Mouse (Mus musculus) limb, embryonic 10.5 days (tissue): ENCODE data around the gene Smad6. TPM values are rescaled to one million over a fixed set of nuclear protein-coding genes. Genes with fewer than 3 reads are reported as not detected.
A peak's percentile ranks its signal among the peaks of the same experiment; 100 is the strongest.

Experiments
- DNase-seq: peaks from one replicate; pipeline ENCODE4 v3.0.0-alpha.2; 2017; ENCODE audit warnings: low spot score
- H3K27ac ChIP-seq: fragments of 300-500 bp; sonication (generic); 2 replicates; pipeline ENCODE4 v1.5.1; 2016; ENCODE audit warnings: mild to moderate bottlenecking
- H3K27me3 ChIP-seq: fragments of 300-500 bp; sonication (generic); 2 replicates; pipeline ENCODE4 v1.6.1; 2016; ENCODE audit warnings: low read depth, mild to moderate bottlenecking; ENCODE audit not compliant: poor library complexity, severe bottlenecking
- H3K36me3 ChIP-seq: fragments of 300-500 bp; sonication (generic); 2 replicates; pipeline ENCODE4 v1.6.1; 2016; ENCODE audit warnings: mild to moderate bottlenecking, moderate library complexity
- H3K4me1 ChIP-seq: fragments of 300-500 bp; sonication (generic); 2 replicates; pipeline ENCODE4 v1.6.1; 2016
- H3K4me3 ChIP-seq: fragments of 300-500 bp; sonication (generic); 2 replicates; pipeline ENCODE4 v1.5.1; 2016; ENCODE audit warnings: mild to moderate bottlenecking, moderate library complexity
- H3K9me3 ChIP-seq: fragments of 300-500 bp; sonication (generic); replicated peaks from 2 replicates; pipeline ENCODE4 v1.6.1; 2016; ENCODE audit warnings: mild to moderate bottlenecking
- WGBS: fragments of 180-500 bp; shearing (Covaris S2); methylation state at CpG from one replicate; pipeline ENCODE4 v1.1.7; 2016; 5-methylcytosine and 5-hydroxymethylcytosine counted together
- polyA plus RNA-seq: library from polyadenylated mRNA; unstranded; fragments of >200 nt; fragmentation: Nextera tagmentation; extraction: Ambion mirVana; gene quantifications from 2 replicates; pipeline ENCODE4 v1.2.1, GENCODE M21; 2016

The Smad6 gene
- polyA plus RNA-seq, 1 experiment from 2014 or later, result 11.4 TPM

GRCm38 (mm10) chr9:63936256-63936655 lies 85.6 kb downstream of the Smad6 start:
- 81% methylated on average over 5 of the region's 5 CpGs for WGBS

GRCm38 (mm10) chr9:63933068-63933467 lies 88.8 kb downstream of the Smad6 start:
- Histone ChIP-seq H3K36me3 (no peaks in the 10 kb centered on the region), H3K27me3 (peaks cover 10% of the 10 kb centered on the region), H3K27ac (no peak overlapping the region), H3K4me3 (no peak overlapping the region), H3K9me3 (no peaks in the 10 kb centered on the region), H3K4me1 (peaks cover 40% of the 10 kb centered on the region)
- DNase-seq, result no peak
- WGBS, result 27% methylated on average over 5 of the region's 5 CpGs

More at GRCm38 (mm10) chr9:63936256-63936655, 85.6 kb downstream of the Smad6 start:
- H3K4me1 ChIP-seq, result peaks cover 31% of the 10 kb centered on the region
- H3K27me3 ChIP-seq, result no peaks in the 10 kb centered on the region; the same call in 1 of the 2 replicates
- no peak overlapping the region for H3K27ac ChIP-seq
- H3K4me3 ChIP-seq, result no peak overlapping the region
- no peaks in the 10 kb centered on the region for H3K36me3 ChIP-seq
- H3K9me3 ChIP-seq, result no peaks in the 10 kb centered on the region
- no peak for DNase-seq

- no peaks in the 10 kb centered on the region for H3K9me3 ChIP-seq
- peaks cover 29% of the 10 kb centered on the region for H3K27me3 ChIP-seq
- H3K4me3 ChIP-seq, result peak overlapping the region; percentile 53
- peaks cover 39% of the 10 kb centered on the region for H3K4me1 ChIP-seq
- H3K27ac ChIP-seq, result peak overlapping the region; percentile 87
- WGBS, result 3% methylated on average over 34 of the region's 34 CpGs
- peak; percentile 63 for DNase-seq
- no peaks in the 10 kb centered on the region for H3K36me3 ChIP-seq
Observed at GRCm38 (mm10) chr9:63927340-63928049, 94.4 kb downstream of the Smad6 start.

- Histone ChIP-seq H3K27me3 (peaks cover 29% of the 10 kb centered on the region), H3K4me1 (peaks cover 37% of the 10 kb centered on the region), H3K9me3 (no peaks in the 10 kb centered on the region), H3K4me3 (no peak overlapping the region), H3K36me3 (no peaks in the 10 kb centered on the region), H3K27ac (no peak overlapping the region)
- WGBS, result 87% methylated on average over 7 of the region's 7 CpGs
- DNase-seq, result no peak
Observed at GRCm38 (mm10) chr9:63926377-63926776, 95.5 kb downstream of the Smad6 start.

- Histone ChIP-seq H3K27ac (no peak overlapping the region), H3K4me1 (peaks cover 35% of the 10 kb centered on the region), H3K36me3 (no peaks in the 10 kb centered on the region), H3K9me3 (no peaks in the 10 kb centered on the region), H3K27me3 (peaks cover 21% of the 10 kb centered on the region), H3K4me3 (no peak overlapping the region)
- 81% methylated on average over 9 of the region's 9 CpGs for WGBS
- no peak for DNase-seq
Observed at GRCm38 (mm10) chr9:63923190-63923717, 98.6 kb downstream of the Smad6 start.

GRCm38 (mm10) chr9:63919708-63920107 lies 102.2 kb downstream of the Smad6 start:
- Histone ChIP-seq H3K4me1 (peaks cover 31% of the 10 kb centered on the region), H3K27me3 (no peaks in the 10 kb centered on the region), H3K36me3 (no peaks in the 10 kb centered on the region), H3K4me3 (no peak overlapping the region), H3K9me3 (no peaks in the 10 kb centered on the region), H3K27ac (0 out of 2 replicates have a peak overlapping the region, but pooled peaks have one; percentile 51)
- no peak for DNase-seq
- 64% methylated on average over 3 of the region's 3 CpGs for WGBS

- Histone ChIP-seq H3K36me3 (no peaks in the 10 kb centered on the region), H3K27me3 (peaks cover 3% of the 10 kb centered on the region; the same call in 1 of the 2 replicates), H3K27ac (peak overlapping the region; percentile 51; the same call in 1 of the 2 replicates), H3K9me3 (no peaks in the 10 kb centered on the region), H3K4me3 (no peak overlapping the region), H3K4me1 (peaks cover 31% of the 10 kb centered on the region)
- no peak for DNase-seq
- WGBS, result 79% methylated on average over 18 of the region's 18 CpGs
Observed at GRCm38 (mm10) chr9:63919001-63919555, 102.8 kb downstream of the Smad6 start.

- no peaks in the 10 kb centered on the region for H3K36me3 ChIP-seq
- H3K27me3 ChIP-seq, result peaks cover 3% of the 10 kb centered on the region; the same call in 1 of the 2 replicates
- H3K27ac ChIP-seq, result no peak overlapping the region
- no peaks in the 10 kb centered on the region for H3K9me3 ChIP-seq
- DNase-seq, result peak; percentile 84
- peaks cover 28% of the 10 kb centered on the region for H3K4me1 ChIP-seq
- no peak overlapping the region for H3K4me3 ChIP-seq
- WGBS, result 63% methylated on average over 4 of the region's 4 CpGs
Observed at GRCm38 (mm10) chr9:63918245-63918644, 103.6 kb downstream of the Smad6 start.

GRCm38 (mm10) chr9:63916441-63916840 lies 105.4 kb downstream of the Smad6 start:
- 76% methylated on average over 6 of the region's 6 CpGs for WGBS
- Histone ChIP-seq H3K4me1 (peaks cover 21% of the 10 kb centered on the region), H3K4me3 (no peak overlapping the region), H3K27me3 (peaks cover 3% of the 10 kb centered on the region; the same call in 1 of the 2 replicates), H3K36me3 (no peaks in the 10 kb centered on the region), H3K9me3 (no peaks in the 10 kb centered on the region), H3K27ac (peak overlapping the region; percentile 22; the same call in 1 of the 2 replicates)
- no peak for DNase-seq

- H3K36me3 ChIP-seq, result no peaks in the 10 kb centered on the region
- 62% methylated on average over 5 of the region's 5 CpGs for WGBS
- H3K9me3 ChIP-seq, result no peaks in the 10 kb centered on the region
- peaks cover 21% of the 10 kb centered on the region for H3K4me1 ChIP-seq
- DNase-seq, result peak; percentile 68
- peaks cover 3% of the 10 kb centered on the region; the same call in 1 of the 2 replicates for H3K27me3 ChIP-seq
- H3K4me3 ChIP-seq, result no peak overlapping the region
- no peak overlapping the region for H3K27ac ChIP-seq
Observed at GRCm38 (mm10) chr9:63915976-63916375, 105.9 kb downstream of the Smad6 start.

GRCm38 (mm10) chr9:63914944-63915343 lies 106.9 kb downstream of the Smad6 start:
- DNase-seq, result no peak
- H3K36me3 ChIP-seq, result no peaks in the 10 kb centered on the region

GRCm38 (mm10) chr9:63912051-63912450 lies 109.8 kb downstream of the Smad6 start:
- H3K27ac ChIP-seq, result no peak overlapping the region
- H3K36me3 ChIP-seq, result no peaks in the 10 kb centered on the region
- H3K27me3 ChIP-seq, result peaks cover 4% of the 10 kb centered on the region; the same call in 1 of the 2 replicates
- H3K9me3 ChIP-seq, result no peaks in the 10 kb centered on the region
- WGBS, result 64% methylated on average over 9 of the region's 9 CpGs
- no peak for DNase-seq
- H3K4me3 ChIP-seq, result no peak overlapping the region
- H3K4me1 ChIP-seq, result peaks cover 7% of the 10 kb centered on the region

More at GRCm38 (mm10) chr9:63914944-63915343, 106.9 kb downstream of the Smad6 start:
- H3K27ac ChIP-seq, result no peak overlapping the region
- H3K27me3 ChIP-seq, result peaks cover 3% of the 10 kb centered on the region; the same call in 1 of the 2 replicates
- WGBS, result 71% methylated on average over 5 of the region's 5 CpGs
- peaks cover 21% of the 10 kb centered on the region for H3K4me1 ChIP-seq
- H3K4me3 ChIP-seq, result no peak overlapping the region
- H3K9me3 ChIP-seq, result no peaks in the 10 kb centered on the region

GRCm38 (mm10) chr9:63909618-63910017 lies 112.2 kb downstream of the Smad6 start:
- DNase-seq, result peak; percentile 89
- Histone ChIP-seq H3K36me3 (no peaks in the 10 kb centered on the region), H3K9me3 (no peaks in the 10 kb centered on the region), H3K4me3 (no peak overlapping the region), H3K27ac (no peak overlapping the region), H3K27me3 (peaks cover 7% of the 10 kb centered on the region; the same call in 1 of the 2 replicates), H3K4me1 (no peaks in the 10 kb centered on the region)
- WGBS, result 18% methylated on average over 5 of the region's 5 CpGs
